Mouse (Mus musculus) CH12.LX (cell line): ENCODE results near the gene Nfic. TPM values are rescaled to one million over a fixed set of nuclear protein-coding genes. Genes with fewer than 3 reads are reported as not detected.

ENCODE experiments used
- DNase-seq: peaks from one replicate; pipeline ENCODE4 v3.0.0-alpha.2; 2013; ENCODE audit errors: extremely low read depth
- H3K27ac ChIP-seq: 2 replicates; pipeline ENCODE4 v1.5.1; 2012; ENCODE audit warnings: low read depth, mild to moderate bottlenecking, control low read depth, moderate library complexity; ENCODE audit not compliant: insufficient read depth
- H3K27me3 ChIP-seq: replicated peaks from 2 replicates; pipeline ENCODE3; 2012; ENCODE audit warnings: inconsistent platforms
- H3K36me3 ChIP-seq, 2 experiments: replicated peaks in 1 of 2; 2 replicates each; pipeline versions ENCODE3 to v1.6.1; 2012; ENCODE audit warnings: inconsistent platforms in 1 of 2, low read length in 1 of 2, mild to moderate bottlenecking in 1 of 2, mixed read lengths in 1 of 2, moderate library complexity in 1 of 2; ENCODE audit not compliant: control insufficient read depth in 1 of 2, insufficient read depth in 1 of 2
- H3K4me1 ChIP-seq, 2 experiments: 2 replicates each; pipeline ENCODE4 v1.6.1; 2012; ENCODE audit warnings: inconsistent platforms in 1 of 2, moderate library complexity in 1 of 2; ENCODE audit not compliant: insufficient read depth in 2 of 2, control insufficient read depth in 1 of 2
- H3K4me2 ChIP-seq: 2 replicates; pipeline ENCODE4 v1.6.1; 2012; ENCODE audit warnings: low read depth, mild to moderate bottlenecking, control low read depth; ENCODE audit not compliant: poor library complexity, insufficient read depth, severe bottlenecking
- H3K4me3 ChIP-seq, 3 experiments: fragments of 150-350 bp in 1 of 3; sonication (generic) in 1 of 3; replicated peaks in 1 of 3; 2 replicates each; pipeline versions ENCODE3 to v1.5.1; 2011 to 2012; ENCODE audit warnings: low read depth in 2 of 3, low read length in 2 of 3, mild to moderate bottlenecking in 2 of 3, moderate library complexity in 2 of 3, control low read depth in 1 of 3, improper control_type of control experiment in 1 of 3, inconsistent platforms in 1 of 3, mixed read lengths in 1 of 3; ENCODE audit not compliant: poor library complexity in 1 of 3
- H3K79me2 ChIP-seq: replicated peaks from 2 replicates; pipeline ENCODE4 v1.6.1; 2012; ENCODE audit warnings: mild to moderate bottlenecking, moderate library complexity; ENCODE audit not compliant: control insufficient read depth, poor library complexity, insufficient read depth, severe bottlenecking; ENCODE audit errors: extremely low read depth
- H3K9ac ChIP-seq: 2 replicates; pipeline ENCODE4 v1.6.1; 2012; ENCODE audit warnings: low read depth, mild to moderate bottlenecking, control low read depth, moderate library complexity; ENCODE audit not compliant: insufficient read depth
- H3K9me3 ChIP-seq: replicated peaks from 2 replicates; pipeline ENCODE3; 2012; ENCODE audit warnings: low read length, inconsistent platforms, mixed read lengths
- BHLHE40 ChIP-seq: IDR thresholded peaks from 2 replicates; pipeline ENCODE4 v1.6.1; 2011; ENCODE audit warnings: mild to moderate bottlenecking, low read depth, low read length, improper control_type of control experiment
- CTCF ChIP-seq, 2 experiments: IDR thresholded peaks in 1 of 2; conservative IDR thresholded peaks in 1 of 2; 2 replicates each; pipeline ENCODE4 v1.5.1; 2011 to 2012; ENCODE audit warnings: low read depth in 2 of 2, low read length in 2 of 2, improper control_type of control experiment in 1 of 2, inconsistent platforms in 1 of 2, mild to moderate bottlenecking in 1 of 2, moderate library complexity in 1 of 2
- E2F4 ChIP-seq: IDR thresholded peaks from 2 replicates; pipeline ENCODE4 v1.6.1; 2011; ENCODE audit warnings: low read depth, low read length, improper control_type of control experiment; ENCODE audit not compliant: insufficient replicate concordance
- EP300 ChIP-seq: IDR thresholded peaks from 2 replicates; pipeline ENCODE4 v1.6.1; 2011; ENCODE audit warnings: low read length, improper control_type of control experiment
- ETS1 ChIP-seq: conservative IDR thresholded peaks from 2 replicates; pipeline ENCODE4 v1.6.1; 2012; ENCODE audit warnings: low read depth, mild to moderate bottlenecking, inconsistent platforms, low read length, improper control_type of control experiment, moderate library complexity
- JUN ChIP-seq: IDR thresholded peaks from 2 replicates; pipeline ENCODE4 v1.6.1; 2011; ENCODE audit warnings: low read depth, mild to moderate bottlenecking, low read length, improper control_type of control experiment, moderate library complexity; ENCODE audit not compliant: insufficient read depth
- KAT2A ChIP-seq: IDR thresholded peaks from 2 replicates; pipeline ENCODE4 v1.6.1; 2012; ENCODE audit warnings: low read length, improper control_type of control experiment, inconsistent platforms; ENCODE audit not compliant: insufficient replicate concordance
- MAFK ChIP-seq: IDR thresholded peaks from 2 replicates; pipeline ENCODE4 v1.6.1; 2011; ENCODE audit warnings: low read length, improper control_type of control experiment; ENCODE audit not compliant: insufficient replicate concordance
- MEF2A ChIP-seq: IDR thresholded peaks from 2 replicates; pipeline ENCODE4 v1.6.1; 2014; ENCODE audit warnings: low read depth, mild to moderate bottlenecking, inconsistent platforms, low read length, improper control_type of control experiment, borderline replicate concordance
- MXI1 ChIP-seq: IDR thresholded peaks from 2 replicates; pipeline ENCODE4 v1.6.1; 2011; ENCODE audit warnings: mild to moderate bottlenecking, low read depth, low read length, improper control_type of control experiment
- NELFE ChIP-seq: IDR thresholded peaks from 2 replicates; pipeline ENCODE4 v1.6.1; 2011; ENCODE audit warnings: low read depth, low read length, improper control_type of control experiment
- NRF1 ChIP-seq: IDR thresholded peaks from 2 replicates; pipeline ENCODE4 v1.6.1; 2014; ENCODE audit warnings: low read depth, mild to moderate bottlenecking, inconsistent platforms, low read length, improper control_type of control experiment, moderate library complexity
- POLR2A ChIP-seq: IDR thresholded peaks from 2 replicates; pipeline ENCODE4 v1.6.1; 2011; ENCODE audit warnings: low read depth, mild to moderate bottlenecking, improper control_type of control experiment, low read length
- SIN3A ChIP-seq: IDR thresholded peaks from 2 replicates; pipeline ENCODE4 v1.6.1; 2012; ENCODE audit warnings: low read length, improper control_type of control experiment, inconsistent platforms
- SMC3 ChIP-seq: IDR thresholded peaks from 2 replicates; pipeline ENCODE4 v1.6.1; 2011; ENCODE audit warnings: low read depth, low read length, improper control_type of control experiment
- TBP ChIP-seq: conservative IDR thresholded peaks from 2 replicates; pipeline ENCODE4 v1.6.1; 2011; ENCODE audit warnings: low read depth, low read length, improper control_type of control experiment
- TCF12 ChIP-seq: IDR thresholded peaks from 2 replicates; pipeline ENCODE4 v1.6.1; 2014; ENCODE audit warnings: low read depth, mild to moderate bottlenecking, inconsistent platforms, low read length, improper control_type of control experiment
- USF1 ChIP-seq: IDR thresholded peaks from 2 replicates; pipeline ENCODE4 v1.6.1; 2014; ENCODE audit warnings: low read depth, mild to moderate bottlenecking, inconsistent platforms, low read length, improper control_type of control experiment
- USF2 ChIP-seq: conservative IDR thresholded peaks from 2 replicates; pipeline ENCODE4 v1.6.1; 2011; ENCODE audit warnings: low read depth, low read length, improper control_type of control experiment
- ZC3H11A ChIP-seq: IDR thresholded peaks from 2 replicates; pipeline ENCODE4 v1.6.1; 2012; ENCODE audit warnings: low read depth, mild to moderate bottlenecking, inconsistent platforms, low read length, improper control_type of control experiment
- dilution Hi-C: fragments of 300-500 bp; cut with MboI; formaldehyde crosslinking; loops from 2 replicates; pipeline ENCODE4 v1.14.3; 2020; ENCODE audit warnings: low sequenced_read_pairs; ENCODE audit not compliant: extremely low pct_unique_long_range_greater_than_20kb, extremely low pct_ligation_motif_present
- in situ Hi-C: fragments of 300-500 bp; cut with MboI; formaldehyde crosslinking; loops from 3 replicates; pipeline ENCODE4 v1.14.3; 2019; ENCODE audit warnings: low sequenced_read_pairs, low pct_ligation_motif_present, low pct_unique_long_range_greater_than_20kb, mixed read lengths
- polyA plus RNA-seq: library from polyadenylated mRNA; unstranded; fragments of >175 nt; gene quantifications from 2 replicates; pipeline ENCODE4 v1.2.1, GENCODE M21; 2012; ENCODE audit warnings: low read depth; ENCODE audit not compliant: insufficient read length
- total RNA-seq, 2 experiments: library from RNA; depleted of rRNA; stranded (reverse); fragments of 300-350 nt in 1 of 2; fragments of >200 nt in 1 of 2; gene quantifications; 2 replicates each; pipeline ENCODE4 v1.2.3; 2012 to 2014

The Nfic gene
- total and polyA plus RNA-seq, 3 experiments, result 0.07 to 4.7 (median 4.0) TPM

- Histone ChIP-seq H3K36me3 (peaks cover 67 to 76% of the 10 kb centered on the region in 2 experiments), H3K27ac (no peak overlapping the region), H3K4me3 (no peak overlapping the region), H3K79me2 (no peaks in the 10 kb centered on the region), H3K9me3 (no peaks in the 10 kb centered on the region), H3K27me3 (no peaks in the 10 kb centered on the region), H3K9ac (no peak overlapping the region), H3K4me1 (peaks cover 9 to 19% of the 10 kb centered on the region in 2 experiments), H3K4me2 (no peak overlapping the region)
- TF ChIP-seq CTCF (conservative IDR thresholded peaks at IDR 0.05 in 1 of 2, IDR thresholded peaks at IDR 0.05 in 1 of 2; ENCODE audit: low read depth in 2 of 2, low read length in 2 of 2) (no peak), NRF1 (no peak), TCF12 (no peak), MXI1 (no peak), MAFK (peak; percentile 63; the same call in 1 of the 2 replicates), USF1 (no peak)
- no peak for DNase-seq
- dilution Hi-C loops, result no loop called here
- in situ Hi-C loops, result no loop called here
Measured at GRCm38 (mm10) chr10:81401521-81402226, 53.8 kb downstream of the Nfic start.

- H3K9me3 ChIP-seq, result no peaks in the 10 kb centered on the region
- H3K4me1 ChIP-seq, result peaks cover 4 to 13% of the 10 kb centered on the region in 2 experiments; a peak in 3 of 4 replicates
- no peak overlapping the region for H3K9ac ChIP-seq
- TF ChIP-seq SMC3 (no peak), BHLHE40 (no peak), USF2 (no peak), SIN3A (no peak), NRF1 (no peak), POLR2A (no peak), MAFK (no peak), TBP (no peak), NELFE (no peak), EP300 (no peak), ZC3H11A (no peak), MEF2A (no peak), JUN (no peak), KAT2A (no peak), MXI1 (no peak), ETS1 (no peak), E2F4 (no peak)
- no peak overlapping the region for H3K27ac ChIP-seq
- dilution Hi-C loops (no loop called here), in situ Hi-C loops (no loop called here)
- H3K27me3 ChIP-seq, result no peaks in the 10 kb centered on the region
- no peaks in the 10 kb centered on the region for H3K79me2 ChIP-seq
- H3K4me3 ChIP-seq, result no peak overlapping the region
- DNase-seq, result no peak
- no peak overlapping the region for H3K4me2 ChIP-seq
- peaks cover 63 to 72% of the 10 kb centered on the region in 2 experiments for H3K36me3 ChIP-seq
Measured at GRCm38 (mm10) chr10:81401205-81401520, 54.3 kb downstream of the Nfic start.
